Mouse (Mus musculus) intestine, postnatal 0 days (tissue): Measurements from ENCODE around the gene Cdc73. TPM values are rescaled to one million over a fixed set of nuclear protein-coding genes. Genes with fewer than 3 reads are reported as not detected.

ENCODE experiments used
- ATAC-seq: fragments of 200-750 bp; cut with Nextera tagmentation; 2 replicates; pipeline ENCODE4 v1.8.0; 2017; ENCODE audit warnings: mild to moderate bottlenecking, moderate TSS enrichment, moderate library complexity
- H3K27ac ChIP-seq: fragments of 300-500 bp; sonication (generic); 2 replicates; pipeline ENCODE4 v1.5.1; 2014; ENCODE audit warnings: mild to moderate bottlenecking, low read depth, low read length, moderate library complexity
- H3K27me3 ChIP-seq: fragments of 300-500 bp; sonication (generic); replicated peaks from 2 replicates; pipeline ENCODE4 v1.6.1; 2014; ENCODE audit warnings: low read length, mixed read lengths; ENCODE audit not compliant: control insufficient read depth, insufficient read depth
- H3K36me3 ChIP-seq: fragments of 300-500 bp; sonication (generic); 2 replicates; pipeline ENCODE4 v1.6.1; 2014; ENCODE audit warnings: mild to moderate bottlenecking, moderate library complexity; ENCODE audit not compliant: control insufficient read depth, insufficient read depth
- H3K4me1 ChIP-seq: fragments of 300-500 bp; sonication (generic); replicated peaks from 2 replicates; pipeline ENCODE4 v1.6.1; 2014; ENCODE audit warnings: antibody characterized with exemption, low read length, mixed read lengths; ENCODE audit not compliant: control insufficient read depth, insufficient read depth
- H3K4me2 ChIP-seq: fragments of 300-500 bp; sonication (generic); replicated peaks from 2 replicates; pipeline ENCODE4 v1.6.1; 2014; ENCODE audit warnings: low read depth, mild to moderate bottlenecking, moderate library complexity
- H3K4me3 ChIP-seq: fragments of 300-500 bp; sonication (generic); 2 replicates; pipeline ENCODE4 v1.5.1; 2014; ENCODE audit warnings: low read depth, low read length
- H3K9ac ChIP-seq: fragments of 300-500 bp; sonication (generic); 2 replicates; pipeline ENCODE4 v1.6.1; 2014; ENCODE audit warnings: mild to moderate bottlenecking, low read depth, low read length
- H3K9me3 ChIP-seq: fragments of 300-500 bp; sonication (generic); 2 replicates; pipeline ENCODE4 v1.6.1; 2016; ENCODE audit warnings: mixed run types; ENCODE audit not compliant: control insufficient read depth
- CTCF ChIP-seq: sonication (generic); IDR thresholded peaks from 2 replicates; pipeline ENCODE4 v1.5.1; 2016; ENCODE audit warnings: low read depth, mild to moderate bottlenecking, control low read depth, antibody characterized with exemption, moderate library complexity
- WGBS: fragments of 180-500 bp; shearing (Covaris S2); extraction: QIAGEN DNeasy Blood & Tissue Kit; methylation state at CpG from one replicate; pipeline ENCODE4 v1.1.7; 2014; 5-methylcytosine and 5-hydroxymethylcytosine counted together
- polyA plus RNA-seq: library from polyadenylated mRNA; unstranded; fragments of >200 nt; fragmentation: Nextera tagmentation; extraction: Ambion mirVana; gene quantifications from 2 replicates; pipeline ENCODE4 v1.2.1, GENCODE M21; 2015

Cdc73 gene
- 12.6 and 14.3 TPM in 2 replicates for polyA plus RNA-seq

DNA sequence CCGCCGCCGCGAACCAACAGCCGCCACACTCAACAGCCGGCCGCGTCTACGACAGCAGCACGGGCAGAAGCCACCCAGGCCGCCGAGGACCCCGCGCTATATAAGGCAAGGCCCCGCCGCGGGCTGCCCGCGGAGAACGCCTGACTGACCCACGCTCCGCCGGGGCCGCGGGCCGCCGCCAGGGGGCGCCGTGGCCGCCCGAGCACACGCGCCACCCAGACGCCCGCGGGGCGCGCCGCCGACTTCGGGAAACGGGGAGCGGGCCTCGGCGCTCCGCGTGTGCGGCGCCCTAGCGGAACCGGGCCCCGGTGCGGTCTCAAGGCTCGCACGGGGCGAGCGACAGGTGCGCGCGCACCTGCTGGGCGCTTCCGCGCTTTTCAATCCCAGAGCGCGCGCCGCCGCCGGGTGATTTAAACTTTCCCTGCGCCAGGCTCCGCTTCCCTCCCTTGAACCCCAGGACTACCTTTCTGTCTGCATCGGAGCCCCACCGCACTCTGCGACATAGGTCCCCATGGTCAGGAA, at the start of gene Cdc73:
Cdc73 (minus strand) TSS at position 153 of the 522 bp plus-strand sequence.
- Histone ChIP-seq H3K4me3 (peak within 1 kb of the TSS; percentile 72), H3K9ac (peak within 1 kb of the TSS; percentile 66), H3K9me3 (no peaks in the 10 kb centered on the region), H3K36me3 (no peaks in the 10 kb centered on the region), H3K4me1 (no peaks in the 10 kb centered on the region), H3K27me3 (no peaks in the 10 kb centered on the region), H3K27ac (peak within 1 kb of the TSS; percentile 89), H3K4me2 (peak within 1 kb of the TSS; percentile 89)
- peak; percentile 68 for TF ChIP-seq CTCF
- WGBS = under 1% methylated on average over 66 of the region's 74 CpGs
- peak; percentile 99 for ATAC-seq

DNA sequence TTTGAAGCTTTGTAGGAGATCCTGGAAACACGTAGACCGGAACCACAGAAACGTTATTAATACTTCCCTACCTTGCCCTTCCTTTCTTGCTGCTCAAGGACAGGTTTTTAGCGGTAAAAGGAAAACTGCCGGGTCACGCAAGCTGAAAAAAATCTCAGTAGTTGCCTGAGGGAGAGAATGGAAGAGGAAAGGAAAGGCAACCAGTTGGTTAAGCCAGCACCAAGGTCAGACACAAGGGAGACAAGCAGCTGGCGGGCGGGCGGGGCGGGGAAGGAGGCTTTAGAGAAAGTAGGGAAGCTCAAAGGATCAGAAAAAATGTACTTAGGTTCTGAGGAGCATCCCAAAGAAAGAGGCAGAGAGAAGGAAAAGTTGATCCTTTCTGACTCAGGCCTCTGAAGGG, 43.2 kb upstream of the Cdc73 start:
- no peak overlapping the region for H3K9ac ChIP-seq
- no peaks in the 10 kb centered on the region for H3K27me3 ChIP-seq
- H3K27ac ChIP-seq = no peak overlapping the region
- TF ChIP-seq CTCF = no peak
- no peak overlapping the region for H3K4me3 ChIP-seq
- H3K9me3 ChIP-seq = no peaks in the 10 kb centered on the region
- no peaks in the 10 kb centered on the region for H3K4me1 ChIP-seq
- 90% methylated on average over 10 of the region's 10 CpGs for WGBS
- ATAC-seq = no peak
- peaks cover 31% of the 10 kb centered on the region for H3K36me3 ChIP-seq
- no peak overlapping the region for H3K4me2 ChIP-seq

- ATAC-seq = no peak
- no peak overlapping the region for H3K9ac ChIP-seq
- no peak overlapping the region for H3K27ac ChIP-seq
- H3K36me3 ChIP-seq = peaks cover 31% of the 10 kb centered on the region
- no peak overlapping the region for H3K4me2 ChIP-seq
- H3K9me3 ChIP-seq = no peaks in the 10 kb centered on the region
- 92% methylated on average over 6 of the region's 6 CpGs for WGBS
- TF ChIP-seq CTCF = no peak
- no peak overlapping the region for H3K4me3 ChIP-seq
- no peaks in the 10 kb centered on the region for H3K4me1 ChIP-seq
- H3K27me3 ChIP-seq = no peaks in the 10 kb centered on the region
Observed at GRCm38 (mm10) chr1:143742186-143742585, 39.5 kb upstream of the Cdc73 start.

DNA sequence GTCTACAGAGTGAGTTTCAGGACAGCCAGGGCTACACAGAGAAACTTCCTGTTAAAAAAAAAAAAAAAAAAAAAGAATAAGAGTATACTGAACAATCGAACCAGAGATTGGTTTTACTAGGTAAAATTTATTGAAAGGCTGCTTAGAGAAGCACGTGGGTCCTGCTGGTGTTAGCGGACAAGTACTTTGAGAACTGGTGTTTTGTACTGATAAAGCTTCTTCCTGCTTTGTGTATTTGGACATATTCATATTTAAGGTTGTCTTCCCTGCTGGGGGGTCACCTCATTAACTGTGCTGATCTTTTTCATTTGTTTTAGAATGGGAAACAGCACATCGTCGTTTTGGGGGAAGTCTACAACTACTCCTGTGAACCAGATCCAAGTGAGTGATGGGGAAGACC, 38.6 kb upstream of the Cdc73 start:
- H3K4me2 ChIP-seq = no peak overlapping the region
- WGBS = 90% methylated on average over 5 of the region's 5 CpGs
- no peak for ATAC-seq
- no peaks in the 10 kb centered on the region for H3K4me1 ChIP-seq
- no peaks in the 10 kb centered on the region for H3K9me3 ChIP-seq
- H3K36me3 ChIP-seq = peaks cover 24% of the 10 kb centered on the region
- H3K27me3 ChIP-seq = no peaks in the 10 kb centered on the region
- H3K27ac ChIP-seq = no peak overlapping the region
- no peak for TF ChIP-seq CTCF
- H3K4me3 ChIP-seq = no peak overlapping the region
- no peak overlapping the region for H3K9ac ChIP-seq

GRCm38 (mm10) chr1:143740581-143740980, 37.9 kb upstream of the Cdc73 start:
- ATAC-seq = no peak
- Histone ChIP-seq H3K27me3 (no peaks in the 10 kb centered on the region), H3K4me2 (peak overlapping the region; percentile 78; the same call in 1 of the 2 replicates), H3K4me1 (no peaks in the 10 kb centered on the region), H3K4me3 (no peak overlapping the region), H3K9me3 (no peaks in the 10 kb centered on the region), H3K9ac (no peak overlapping the region), H3K36me3 (peaks cover 19% of the 10 kb centered on the region), H3K27ac (no peak overlapping the region)
- TF ChIP-seq CTCF = no peak
- 90% methylated on average over 10 of the region's 10 CpGs for WGBS

GRCm38 (mm10) chr1:143739361-143740350, 37.0 kb upstream of the Cdc73 start:
- Histone ChIP-seq H3K27me3 (no peaks in the 10 kb centered on the region), H3K9ac (peak overlapping the region; percentile 62), H3K4me2 (peak overlapping the region; percentile 78), H3K4me1 (no peaks in the 10 kb centered on the region), H3K36me3 (peaks cover 11% of the 10 kb centered on the region), H3K27ac (peak overlapping the region; percentile 84), H3K4me3 (peak overlapping the region; percentile 88), H3K9me3 (no peaks in the 10 kb centered on the region)
- peak; percentile 95 for ATAC-seq
- WGBS = under 1% methylated on average over 71 of the region's 71 CpGs
- no peak for TF ChIP-seq CTCF
